Mouse (Mus musculus) embryonic facial prominence, embryonic 15.5 days (tissue): Measurements from ENCODE around the gene Zscan4-ps1. TPM values are rescaled to one million over a fixed set of nuclear protein-coding genes. Genes with fewer than 3 reads are reported as not detected.
"Not testable (repeated sequence)": the region's sequence is repeated elsewhere in the genome, so short reads cannot be mapped to it uniquely, and the experiment has no call there.

ENCODE experiments used
- ATAC-seq: fragments of 200-750 bp; cut with Nextera tagmentation; 2 replicates; pipeline ENCODE4 v1.8.0; 2017; ENCODE audit warnings: low read depth, moderate TSS enrichment; ENCODE audit not compliant: insufficient number of reproducible peaks, low FRiP score, low TSS enrichment
- H3K27ac ChIP-seq: fragments of 300-500 bp; sonication (generic); replicated peaks from 2 replicates; pipeline ENCODE4 v1.5.1; 2015; ENCODE audit warnings: mild to moderate bottlenecking, inconsistent platforms
- H3K27me3 ChIP-seq: fragments of 300-500 bp; sonication (generic); 2 replicates; pipeline ENCODE4 v1.6.1; 2015; ENCODE audit warnings: inconsistent platforms
- H3K36me3 ChIP-seq: fragments of 300-500 bp; sonication (generic); 2 replicates; pipeline ENCODE4 v1.6.1; 2015; ENCODE audit warnings: mild to moderate bottlenecking, inconsistent platforms
- H3K4me1 ChIP-seq: fragments of 300-500 bp; sonication (generic); 2 replicates; pipeline ENCODE4 v1.6.1; 2015; ENCODE audit warnings: inconsistent platforms
- H3K4me2 ChIP-seq: fragments of 300-500 bp; sonication (generic); replicated peaks from 2 replicates; pipeline ENCODE4 v1.6.1; 2015; ENCODE audit warnings: mild to moderate bottlenecking, inconsistent platforms
- H3K4me3 ChIP-seq: fragments of 300-500 bp; sonication (generic); replicated peaks from 2 replicates; pipeline ENCODE4 v1.5.1; 2015; ENCODE audit warnings: mild to moderate bottlenecking, inconsistent platforms
- H3K9ac ChIP-seq: fragments of 300-500 bp; sonication (generic); 2 replicates; pipeline ENCODE4 v1.6.1; 2015; ENCODE audit warnings: inconsistent platforms
- H3K9me3 ChIP-seq: fragments of 300-500 bp; sonication (generic); replicated peaks from 2 replicates; pipeline ENCODE4 v1.6.1; 2016; ENCODE audit warnings: inconsistent platforms
- WGBS: fragments of 180-500 bp; shearing (Covaris S2); methylation state at CpG from one replicate; pipeline ENCODE4 v1.1.7; 2015; 5-methylcytosine and 5-hydroxymethylcytosine counted together
- polyA plus RNA-seq: library from polyadenylated mRNA; unstranded; fragments of >200 nt; fragmentation: Nextera tagmentation; extraction: Ambion mirVana; gene quantifications from 2 replicates; pipeline ENCODE4 v1.2.1, GENCODE M21; 2015

Zscan4-ps1 gene
- polyA plus RNA-seq: not detected in 2 replicates

GRCm38 (mm10) chr7:11069591-11069990 lies at the start of gene Zscan4-ps1:
Gene Zscan4-ps1 (minus strand): TSS chr7:11069691.
- not testable (repeated sequence) for H3K27me3 ChIP-seq, H3K9ac ChIP-seq, H3K4me3 ChIP-seq, H3K36me3 ChIP-seq, H3K4me1 ChIP-seq, ATAC-seq, H3K9me3 ChIP-seq, H3K4me2 ChIP-seq, H3K27ac ChIP-seq
- 97% methylated on average over 2 of the region's 2 CpGs for WGBS

Other genes starting within 250 kb of the Zscan4-ps1 start
- not detected in 2 replicates for gene Zscan4b, start 164.6 kb downstream of the Zscan4-ps1 start, polyA plus RNA-seq
- not detected in 2 replicates for gene Zscan4c, start 63.9 kb downstream of the Zscan4-ps1 start, polyA plus RNA-seq
- gene Zscan4d, start 96.5 kb upstream of the Zscan4-ps1 start, polyA plus RNA-seq: not detected in 2 replicates
- not detected in 2 replicates for gene Zscan4e, start 241.0 kb upstream of the Zscan4-ps1 start, polyA plus RNA-seq